Mouse (Mus musculus) stomach, embryonic 16.5 days (tissue): ENCODE results near the gene 4931406C07Rik. TPM values are rescaled to one million over a fixed set of nuclear protein-coding genes. Genes with fewer than 3 reads are reported as not detected.

ENCODE experiments used
- ATAC-seq: fragments of 200-750 bp; cut with Nextera tagmentation; 2 replicates; pipeline ENCODE4 v1.8.0; 2017; ENCODE audit warnings: moderate number of reproducible peaks, moderate TSS enrichment; ENCODE audit not compliant: insufficient read depth, low FRiP score
- H3K27ac ChIP-seq: fragments of 300-500 bp; sonication (generic); 2 replicates; pipeline ENCODE4 v1.5.1; 2014; ENCODE audit warnings: low read length
- H3K27me3 ChIP-seq: fragments of 300-500 bp; sonication (generic); 2 replicates; pipeline ENCODE4 v1.6.1; 2014; ENCODE audit warnings: low read length, control low read depth, mixed read lengths; ENCODE audit not compliant: control insufficient read depth, insufficient read depth
- H3K36me3 ChIP-seq: fragments of 300-500 bp; sonication (generic); 2 replicates; pipeline ENCODE4 v1.6.1; 2014; ENCODE audit warnings: low read length; ENCODE audit not compliant: control insufficient read depth, insufficient read depth
- H3K4me1 ChIP-seq: fragments of 300-500 bp; sonication (generic); 2 replicates; pipeline ENCODE4 v1.6.1; 2014; ENCODE audit warnings: low read length, control low read depth, mixed read lengths; ENCODE audit not compliant: control insufficient read depth, insufficient read depth
- H3K4me2 ChIP-seq: fragments of 300-500 bp; sonication (generic); 2 replicates; pipeline ENCODE4 v1.6.1; 2014; ENCODE audit warnings: low read depth, low read length, mixed read lengths
- H3K4me3 ChIP-seq: fragments of 300-500 bp; sonication (generic); replicated peaks from 2 replicates; pipeline ENCODE4 v1.5.1; 2014; ENCODE audit warnings: mild to moderate bottlenecking, low read length
- H3K9ac ChIP-seq: fragments of 300-500 bp; sonication (generic); 2 replicates; pipeline ENCODE4 v1.6.1; 2014; ENCODE audit warnings: low read length
- H3K9me3 ChIP-seq: fragments of 300-500 bp; sonication (generic); replicated peaks from 2 replicates; pipeline ENCODE4 v1.6.1; 2016; ENCODE audit warnings: low read length, control low read depth; ENCODE audit not compliant: control insufficient read depth
- WGBS: fragments of 180-500 bp; shearing (Covaris S2); extraction: QIAGEN DNeasy Blood & Tissue Kit; methylation state at CpG from one replicate; pipeline ENCODE4 v1.1.7; 2014; 5-methylcytosine and 5-hydroxymethylcytosine counted together
- polyA plus RNA-seq: library from polyadenylated mRNA; unstranded; fragments of >200 nt; fragmentation: Nextera tagmentation; extraction: Ambion mirVana; gene quantifications from 2 replicates; pipeline ENCODE4 v1.2.1, GENCODE M21; 2015

4931406C07Rik gene
- polyA plus RNA-seq, 1 experiment from 2014 or later = 8.9 TPM

GRCm38 (mm10) chr9:15300056-15300455 is 6.2 kb downstream of the 4931406C07Rik start:
- H3K9me3 ChIP-seq = no peaks in the 10 kb centered on the region
- no peak overlapping the region for H3K4me2 ChIP-seq
- no peak overlapping the region for H3K27ac ChIP-seq
- H3K9ac ChIP-seq = no peak overlapping the region
- no peaks in the 10 kb centered on the region for H3K27me3 ChIP-seq
- peaks cover 8% of the 10 kb centered on the region for H3K4me1 ChIP-seq
- 88% methylated on average over 5 of the region's 5 CpGs for WGBS
- H3K4me3 ChIP-seq = no peak overlapping the region
- H3K36me3 ChIP-seq = no peaks in the 10 kb centered on the region
- ATAC-seq = no peak

DNA sequence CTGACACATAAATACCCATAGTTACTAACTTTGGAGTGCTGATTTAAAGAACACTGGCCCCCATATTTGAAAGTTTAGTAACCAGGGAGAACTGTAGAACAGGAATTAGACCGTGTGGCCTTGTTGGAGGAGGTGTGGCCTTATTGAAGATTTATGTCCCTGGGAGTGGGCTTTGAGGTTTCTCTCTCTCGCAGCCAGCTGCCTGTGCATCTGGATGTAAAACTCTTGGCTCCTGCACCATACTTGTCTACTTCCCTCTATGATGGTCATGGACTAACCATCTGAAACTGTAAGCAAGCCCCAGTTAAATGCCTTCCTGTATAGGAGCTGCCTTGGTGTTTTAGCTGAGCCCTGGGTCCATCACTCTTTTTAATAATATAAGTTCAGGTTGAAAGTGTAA is 7.8 kb downstream of the 4931406C07Rik start:
- WGBS = 35% methylated on average over 2 of the region's 2 CpGs
- no peak for ATAC-seq

DNA sequence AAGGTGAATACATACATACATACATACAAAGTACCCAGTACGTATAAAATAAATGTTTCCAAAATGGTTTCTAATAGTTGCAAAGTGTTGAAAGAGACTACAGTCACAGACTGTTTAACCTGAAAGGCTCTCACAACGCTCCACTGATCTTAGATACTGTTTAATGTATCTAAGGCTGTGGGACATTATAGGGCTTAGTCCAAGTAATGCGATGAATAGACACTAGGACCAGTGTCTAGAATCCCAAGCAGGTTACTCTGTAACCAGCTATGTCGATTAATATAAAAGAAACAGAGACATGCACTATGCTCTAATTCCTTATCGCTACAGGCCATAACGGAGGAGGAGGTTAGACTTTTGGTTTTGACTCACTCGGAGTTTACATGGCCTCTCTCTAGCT is 9.1 kb downstream of the 4931406C07Rik start:
- WGBS = 85% methylated on average over 7 of the region's 7 CpGs
- ATAC-seq = no peak
- Histone ChIP-seq H3K4me3 (no peak overlapping the region), H3K4me1 (peaks cover 8% of the 10 kb centered on the region), H3K9me3 (no peaks in the 10 kb centered on the region), H3K9ac (no peak overlapping the region), H3K27me3 (no peaks in the 10 kb centered on the region), H3K36me3 (no peaks in the 10 kb centered on the region), H3K27ac (no peak overlapping the region), H3K4me2 (no peak overlapping the region)

More for the DNA sequence above, 7.8 kb downstream of the 4931406C07Rik start:
- no peak overlapping the region for H3K4me3 ChIP-seq
- H3K36me3 ChIP-seq = no peaks in the 10 kb centered on the region
- no peak overlapping the region for H3K27ac ChIP-seq
- H3K27me3 ChIP-seq = no peaks in the 10 kb centered on the region
- H3K9ac ChIP-seq = no peak overlapping the region
- peaks cover 8% of the 10 kb centered on the region for H3K4me1 ChIP-seq
- H3K9me3 ChIP-seq = no peaks in the 10 kb centered on the region
- H3K4me2 ChIP-seq = no peak overlapping the region

GRCm38 (mm10) chr9:15289251-15289650 is 17.0 kb downstream of the 4931406C07Rik start:
- Histone ChIP-seq H3K9me3 (no peaks in the 10 kb centered on the region), H3K27me3 (no peaks in the 10 kb centered on the region), H3K36me3 (0 out of 2 replicates have a peak, but pooled peaks cover 3% of the 10 kb centered on the region), H3K27ac (no peak overlapping the region), H3K4me3 (no peak overlapping the region), H3K4me1 (no peaks in the 10 kb centered on the region), H3K4me2 (no peak overlapping the region), H3K9ac (no peak overlapping the region)
- 83% methylated on average over 6 of the region's 6 CpGs for WGBS
- ATAC-seq = no peak

GRCm38 (mm10) chr9:15288402-15288801 is 17.8 kb downstream of the 4931406C07Rik start:
- Histone ChIP-seq H3K4me2 (no peak overlapping the region), H3K9me3 (no peaks in the 10 kb centered on the region), H3K4me1 (no peaks in the 10 kb centered on the region), H3K4me3 (no peak overlapping the region), H3K9ac (no peak overlapping the region), H3K36me3 (0 out of 2 replicates have a peak, but pooled peaks cover 3% of the 10 kb centered on the region), H3K27ac (no peak overlapping the region), H3K27me3 (no peaks in the 10 kb centered on the region)
- WGBS = 85% methylated on average over 3 of the region's 3 CpGs
- ATAC-seq = no peak

GRCm38 (mm10) chr9:15287846-15288245 is 18.4 kb downstream of the 4931406C07Rik start:
- Histone ChIP-seq H3K4me3 (no peak overlapping the region), H3K4me1 (no peaks in the 10 kb centered on the region), H3K4me2 (no peak overlapping the region), H3K9ac (no peak overlapping the region), H3K36me3 (0 out of 2 replicates have a peak, but pooled peaks cover 3% of the 10 kb centered on the region), H3K9me3 (no peaks in the 10 kb centered on the region), H3K27ac (no peak overlapping the region), H3K27me3 (no peaks in the 10 kb centered on the region)
- ATAC-seq = no peak
- 58% methylated on average over 6 of the region's 6 CpGs for WGBS

GRCm38 (mm10) chr9:15285443-15285842 is 20.8 kb downstream of the 4931406C07Rik start:
- no peak overlapping the region for H3K4me2 ChIP-seq
- WGBS = 78% methylated on average over 3 of the region's 3 CpGs
- no peak overlapping the region for H3K4me3 ChIP-seq
- no peaks in the 10 kb centered on the region for H3K9me3 ChIP-seq
- H3K27me3 ChIP-seq = no peaks in the 10 kb centered on the region
- H3K27ac ChIP-seq = no peak overlapping the region
- H3K9ac ChIP-seq = no peak overlapping the region
- peaks cover 4% of the 10 kb centered on the region for H3K4me1 ChIP-seq
- ATAC-seq = no peak
- H3K36me3 ChIP-seq = 0 out of 2 replicates have a peak, but pooled peaks cover 1% of the 10 kb centered on the region

GRCm38 (mm10) chr9:15280491-15280879 is 25.8 kb downstream of the 4931406C07Rik start:
- Histone ChIP-seq H3K27ac (no peak overlapping the region), H3K36me3 (0 out of 2 replicates have a peak, but pooled peaks cover 3% of the 10 kb centered on the region), H3K4me3 (peak overlapping the region; percentile 97), H3K27me3 (no peaks in the 10 kb centered on the region), H3K9ac (peak overlapping the region; percentile 98), H3K4me2 (peak overlapping the region; percentile 65), H3K4me1 (peaks cover 11% of the 10 kb centered on the region), H3K9me3 (no peaks in the 10 kb centered on the region)
- whole genome bisulfite sequencing = 47% methylated on average over 5 of the region's 5 CpGs
- no peak for ATAC-seq

GRCm38 (mm10) chr9:15279649-15280490 is 26.4 kb downstream of the 4931406C07Rik start, which contains the start of gene Med17:
Med17 (minus strand) TSS chr9:15279931.
- peak; percentile 95 for ATAC-seq
- Histone ChIP-seq H3K27me3 (no peaks in the 10 kb centered on the region), H3K9ac (peak within 1 kb of the TSS; percentile 98), H3K9me3 (no peaks in the 10 kb centered on the region), H3K36me3 (0 out of 2 replicates have a peak, but pooled peaks cover 5% of the 10 kb centered on the region), H3K4me1 (peaks cover 11% of the 10 kb centered on the region), H3K4me3 (peak within 1 kb of the TSS; percentile 97), H3K27ac (peak within 1 kb of the TSS; percentile 93), H3K4me2 (peak within 1 kb of the TSS; percentile 65)
- WGBS = 1% methylated on average over 57 of the region's 57 CpGs
